Mouse (Mus musculus) layer of hippocampus, adult 11-12 months (tissue): ENCODE measurements at regions not wholly inside any gene's neighbourhood (a gene's known extent, or its start where the extent isn't known, plus 50 kb on each side); places are given as distances from the start of the nearest gene placed in this dataset.

ENCODE experiments used
- DNase-seq: peaks from one replicate; pipeline ENCODE4 v3.0.0; 2022; ENCODE audit warnings: low spot score

GRCm38 (mm10) chr17:4706421-4706820, 287.7 kb upstream of the Arid1b start:
- no peak for DNase-seq

GRCm38 (mm10) chr17:4721061-4721460, 273.1 kb upstream of the Arid1b start:
- no peak for DNase-seq

- DNase-seq, result no peak
These were observed 270.1 kb upstream of the Arid1b start for GRCm38 (mm10) chr17:4724031-4724430.

- DNase-seq, result peak; percentile 27
These were observed 267.8 kb upstream of the Arid1b start for GRCm38 (mm10) chr17:4726331-4726741.

- DNase-seq, result no peak
These were observed 259.7 kb upstream of the Arid1b start for GRCm38 (mm10) chr17:4734412-4734881.

- no peak for DNase-seq
These were observed 258.9 kb upstream of the Arid1b start for GRCm38 (mm10) chr17:4735185-4735584.

- no peak for DNase-seq
These were observed 257.4 kb upstream of the Arid1b start for GRCm38 (mm10) chr17:4736689-4737088.

- DNase-seq, result no peak
These were observed 255.2 kb upstream of the Arid1b start for GRCm38 (mm10) chr17:4738717-4739485.

GRCm38 (mm10) chr17:4740784-4741183, 253.3 kb upstream of the Arid1b start:
- DNase-seq, result peak; percentile 52

- no peak for DNase-seq
These were observed 251.8 kb upstream of the Arid1b start for GRCm38 (mm10) chr17:4742314-4742713.

GRCm38 (mm10) chr17:4762956-4763355, 231.2 kb upstream of the Arid1b start:
- no peak for DNase-seq

- no peak for DNase-seq
These were observed 228.4 kb upstream of the Arid1b start for GRCm38 (mm10) chr17:4765723-4766122.

GRCm38 (mm10) chr17:4767947-4768522, 226.1 kb upstream of the Arid1b start:
- DNase-seq, result no peak

- DNase-seq, result no peak
These were observed 224.8 kb upstream of the Arid1b start for GRCm38 (mm10) chr17:4769284-4769683.

GRCm38 (mm10) chr17:4770052-4770451, 224.1 kb upstream of the Arid1b start:
- DNase-seq, result peak; percentile 9

GRCm38 (mm10) chr17:4778161-4778560, 216.0 kb upstream of the Arid1b start:
- DNase-seq, result peak; percentile 74

- DNase-seq, result no peak
These were observed 215.1 kb upstream of the Arid1b start for GRCm38 (mm10) chr17:4779017-4779416.

- no peak for DNase-seq
These were observed 212.5 kb upstream of the Arid1b start for GRCm38 (mm10) chr17:4781586-4781985.

- no peak for DNase-seq
These were observed 209.8 kb upstream of the Arid1b start for GRCm38 (mm10) chr17:4784296-4784695.

- no peak for DNase-seq
These were observed 208.8 kb upstream of the Arid1b start for GRCm38 (mm10) chr17:4785281-4785839.

GRCm38 (mm10) chr17:4786524-4786923, 207.6 kb upstream of the Arid1b start:
- no peak for DNase-seq

- no peak for DNase-seq
These were observed 202.3 kb upstream of the Arid1b start for GRCm38 (mm10) chr17:4791873-4792272.

- no peak for DNase-seq
These were observed 197.9 kb upstream of the Arid1b start for GRCm38 (mm10) chr17:4796241-4796640.
